Mouse (Mus musculus): ENCODE data around the gene Gm13124. TPM values are rescaled to one million over a fixed set of nuclear protein-coding genes. Genes with fewer than 3 reads are reported as not detected.
"Not testable (repeated sequence)": the region's sequence is repeated elsewhere in the genome, so short reads cannot be mapped to it uniquely, and the experiment has no call there.

The Gm13124 gene
- not detected in 2 replicates for polyA plus RNA-seq (2016; fragmentation: Nextera tagmentation; extraction: Ambion mirVana)

GRCm38 (mm10) chr4:144565034-144565433, at the start of gene Gm13124:
TSS of gene Gm13124 (minus strand) at chr4:144565134.
- peaks cover 83% of the 10 kb centered on the region for H3K9me3 ChIP-seq (replicated peaks)
- no peak within 1 kb of the TSS for H3K4me3 ChIP-seq
- no peaks in the 10 kb centered on the region for H3K36me3 ChIP-seq
- DNase-seq (ENCODE audit: low spot score), result no peak
- WGBS, result 92% methylated on average over 1 of the region's 1 CpGs
- no peaks in the 10 kb centered on the region for H3K27me3 ChIP-seq (ENCODE audit: low read depth, poor library complexity, severe bottlenecking)
- H3K27ac ChIP-seq (replicated peaks), result no peak within 1 kb of the TSS
- H3K4me1 ChIP-seq, result no peaks in the 10 kb centered on the region

- WGBS, result 77% methylated on average over 1 of the region's 1 CpGs
- Histone ChIP-seq H3K27ac (replicated peaks) (no peak overlapping the region), H3K4me1 (no peaks in the 10 kb centered on the region), H3K4me3 (no peak overlapping the region), H3K9me3 (replicated peaks) (peaks cover 78% of the 10 kb centered on the region), H3K36me3 (no peaks in the 10 kb centered on the region), H3K27me3 (ENCODE audit: low read depth, poor library complexity, severe bottlenecking) (no peaks in the 10 kb centered on the region)
- no peak for DNase-seq (ENCODE audit: low spot score)
Observed at GRCm38 (mm10) chr4:144614586-144614985, 49.7 kb upstream of the Gm13124 start.

GRCm38 (mm10) chr4:144613407-144613806, 48.5 kb upstream of the Gm13124 start, which contains the start of gene Aadacl4:
TSS of gene Aadacl4 (plus strand) at chr4:144613707.
- H3K9me3 ChIP-seq (replicated peaks), result peaks cover 68% of the 10 kb centered on the region
- no peaks in the 10 kb centered on the region for H3K36me3 ChIP-seq
- WGBS, result 59% methylated on average over 1 of the region's 1 CpGs
- no peak within 1 kb of the TSS for H3K27ac ChIP-seq (replicated peaks)
- no peaks in the 10 kb centered on the region for H3K4me1 ChIP-seq
- no peak for DNase-seq (ENCODE audit: low spot score)
- no peak within 1 kb of the TSS for H3K4me3 ChIP-seq
- no peaks in the 10 kb centered on the region for H3K27me3 ChIP-seq (ENCODE audit: low read depth, poor library complexity, severe bottlenecking)

DNA sequence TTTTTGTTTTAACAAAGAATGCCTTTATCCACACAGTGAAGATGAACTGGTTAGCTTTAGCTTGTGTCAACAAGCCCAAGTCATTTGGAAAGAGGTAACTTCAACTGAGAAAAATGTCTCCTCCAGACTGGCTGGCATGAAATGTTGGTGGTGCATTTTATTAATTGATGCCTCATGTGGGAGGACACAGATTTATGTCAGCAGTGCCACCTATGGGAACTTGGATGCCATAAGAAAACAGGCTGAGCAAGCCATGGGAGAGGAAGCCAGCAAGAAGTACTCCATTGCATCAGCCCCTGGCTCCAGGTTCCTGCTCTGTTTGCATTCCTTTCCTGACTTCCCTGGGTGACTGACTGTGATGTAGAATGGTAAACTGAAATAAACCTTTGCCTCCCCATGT, 27.9 kb upstream of the Gm13124 start:
- no peaks in the 10 kb centered on the region for H3K36me3 ChIP-seq
- H3K9me3 ChIP-seq (replicated peaks), result peaks cover 49% of the 10 kb centered on the region
- no peaks in the 10 kb centered on the region for H3K4me1 ChIP-seq
- H3K27me3 ChIP-seq (ENCODE audit: low read depth, poor library complexity, severe bottlenecking), result no peaks in the 10 kb centered on the region
- no peak for DNase-seq (ENCODE audit: low spot score)
- no peak overlapping the region for H3K4me3 ChIP-seq
- H3K27ac ChIP-seq (replicated peaks), result no peak overlapping the region

GRCm38 (mm10) chr4:144586207-144586606, 21.3 kb upstream of the Gm13124 start:
- H3K4me3 ChIP-seq; H3K36me3 ChIP-seq; H3K27me3 ChIP-seq (ENCODE audit: low read depth, poor library complexity, severe bottlenecking); H3K4me1 ChIP-seq; DNase-seq (ENCODE audit: low spot score); H3K27ac ChIP-seq (replicated peaks): not testable (repeated sequence)
- WGBS, result 89% methylated on average over 14 of the region's 16 CpGs
- H3K9me3 ChIP-seq (replicated peaks), result peaks cover 70% of the 10 kb centered on the region

DNA sequence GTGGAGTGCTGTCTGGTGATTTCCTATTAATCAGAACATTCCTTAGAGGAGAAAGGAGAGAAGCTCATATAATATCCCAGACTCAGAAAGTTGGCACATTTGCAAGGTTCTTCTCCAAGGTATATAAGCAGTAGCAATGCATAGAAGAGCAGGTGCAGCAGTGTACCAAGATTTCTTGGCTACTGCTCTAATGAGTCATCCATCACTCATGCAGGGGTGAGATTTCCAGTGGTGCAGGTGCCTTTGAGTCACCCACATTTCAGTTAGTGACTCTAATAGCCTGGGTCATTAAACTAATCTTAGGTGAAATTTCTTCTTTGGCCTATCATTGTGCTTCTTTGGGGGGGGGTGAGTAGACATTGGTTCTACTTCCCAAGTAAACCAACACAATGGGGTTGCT, 2.8 kb upstream of the Gm13124 start:
- Histone ChIP-seq H3K4me3 (no peak overlapping the region), H3K9me3 (replicated peaks) (peaks cover 57% of the 10 kb centered on the region), H3K27me3 (ENCODE audit: low read depth, poor library complexity, severe bottlenecking) (no peaks in the 10 kb centered on the region), H3K36me3 (no peaks in the 10 kb centered on the region), H3K4me1 (no peaks in the 10 kb centered on the region), H3K27ac (replicated peaks) (no peak overlapping the region)
- no peak for DNase-seq (ENCODE audit: low spot score)

DNA sequence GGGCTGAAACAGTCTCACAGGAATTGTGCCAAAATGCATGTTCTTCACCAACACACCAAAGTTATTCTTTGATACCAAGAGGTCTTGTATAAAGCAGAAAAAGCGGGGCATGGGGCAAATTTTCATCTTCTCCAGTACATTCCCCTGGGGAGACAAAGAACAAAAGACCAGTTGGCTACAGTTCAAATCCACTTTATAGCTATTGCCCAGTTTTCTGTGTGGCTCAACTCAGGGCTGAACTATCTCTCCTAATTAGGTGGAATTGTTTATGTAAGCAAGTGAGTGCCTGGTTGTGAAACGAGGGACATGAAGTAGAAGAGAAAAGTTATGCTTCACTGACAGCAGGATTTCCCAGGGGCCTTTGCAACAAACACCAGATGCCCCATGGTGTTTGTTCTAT, 3.7 kb downstream of the Gm13124 start:
- DNase-seq (ENCODE audit: low spot score), result no peak
- H3K27me3 ChIP-seq (ENCODE audit: low read depth, poor library complexity, severe bottlenecking), result no peaks in the 10 kb centered on the region
- WGBS, result 62% methylated on average over 2 of the region's 2 CpGs
- H3K36me3 ChIP-seq, result no peaks in the 10 kb centered on the region
- peaks cover 85% of the 10 kb centered on the region for H3K9me3 ChIP-seq (replicated peaks)
- no peak overlapping the region for H3K27ac ChIP-seq (replicated peaks)
- no peaks in the 10 kb centered on the region for H3K4me1 ChIP-seq
- H3K4me3 ChIP-seq, result no peak overlapping the region

DNA sequence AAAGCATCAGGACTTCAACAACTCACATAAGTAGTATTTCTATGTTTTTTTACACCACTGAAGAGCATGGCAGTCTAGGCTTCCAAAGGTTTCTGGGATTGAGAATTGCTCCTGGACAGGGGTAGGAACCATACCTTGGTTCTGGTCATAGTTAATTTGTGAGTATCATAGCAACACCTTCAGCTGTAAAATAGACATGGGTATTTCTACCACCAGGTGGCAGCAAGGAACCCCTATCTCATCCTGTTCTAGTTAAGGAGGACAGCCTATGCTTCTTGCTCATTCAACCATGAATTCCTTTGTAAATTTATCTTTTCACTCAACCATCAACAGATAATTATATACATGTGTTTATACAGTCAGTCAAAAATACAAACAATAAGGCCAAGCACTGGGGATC, 5.1 kb downstream of the Gm13124 start:
- no peaks in the 10 kb centered on the region for H3K4me1 ChIP-seq
- no peak overlapping the region for H3K4me3 ChIP-seq
- no peak overlapping the region for H3K27ac ChIP-seq (replicated peaks)
- DNase-seq (ENCODE audit: low spot score), result no peak
- H3K27me3 ChIP-seq (ENCODE audit: low read depth, poor library complexity, severe bottlenecking), result no peaks in the 10 kb centered on the region
- H3K36me3 ChIP-seq, result no peaks in the 10 kb centered on the region
- peaks cover 82% of the 10 kb centered on the region for H3K9me3 ChIP-seq (replicated peaks)

GRCm38 (mm10) chr4:144551156-144551555, 13.8 kb downstream of the Gm13124 start:
- no peak overlapping the region for H3K4me3 ChIP-seq

DNA sequence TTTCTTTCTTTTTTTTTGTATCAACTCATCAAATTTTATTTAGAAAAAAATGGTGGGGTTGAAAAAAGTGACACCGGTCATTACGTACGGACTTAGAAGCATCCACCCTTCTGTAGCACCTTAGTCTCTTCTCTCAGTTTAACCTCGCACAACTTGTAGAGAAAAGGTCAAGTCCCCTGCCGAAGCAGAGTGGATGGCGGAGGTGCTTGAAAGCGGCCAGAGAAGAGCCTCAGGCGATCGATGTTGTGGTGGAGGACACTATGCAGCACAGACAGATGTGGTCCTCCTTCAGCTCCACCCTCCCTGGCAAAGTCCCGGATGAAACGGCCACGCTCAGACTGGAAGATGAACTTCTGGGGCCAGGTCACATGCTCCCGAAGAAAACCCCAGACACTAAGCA, 19.6 kb downstream of the Gm13124 start:
- not testable (repeated sequence) for H3K36me3 ChIP-seq; H3K27ac ChIP-seq (replicated peaks); DNase-seq (ENCODE audit: low spot score); H3K4me1 ChIP-seq; H3K4me3 ChIP-seq; H3K27me3 ChIP-seq (ENCODE audit: low read depth, poor library complexity, severe bottlenecking)
- peaks cover 72% of the 10 kb centered on the region for H3K9me3 ChIP-seq (replicated peaks)
- 93% methylated on average over 13 of the region's 13 CpGs for WGBS

More at GRCm38 (mm10) chr4:144551156-144551555, 13.8 kb downstream of the Gm13124 start:
- Histone ChIP-seq H3K9me3 (replicated peaks) (peaks cover 76% of the 10 kb centered on the region), H3K27me3 (ENCODE audit: low read depth, poor library complexity, severe bottlenecking) (no peaks in the 10 kb centered on the region), H3K4me1 (no peaks in the 10 kb centered on the region), H3K36me3 (no peaks in the 10 kb centered on the region), H3K27ac (replicated peaks) (no peak overlapping the region)
- no peak for DNase-seq (ENCODE audit: low spot score)

DNA sequence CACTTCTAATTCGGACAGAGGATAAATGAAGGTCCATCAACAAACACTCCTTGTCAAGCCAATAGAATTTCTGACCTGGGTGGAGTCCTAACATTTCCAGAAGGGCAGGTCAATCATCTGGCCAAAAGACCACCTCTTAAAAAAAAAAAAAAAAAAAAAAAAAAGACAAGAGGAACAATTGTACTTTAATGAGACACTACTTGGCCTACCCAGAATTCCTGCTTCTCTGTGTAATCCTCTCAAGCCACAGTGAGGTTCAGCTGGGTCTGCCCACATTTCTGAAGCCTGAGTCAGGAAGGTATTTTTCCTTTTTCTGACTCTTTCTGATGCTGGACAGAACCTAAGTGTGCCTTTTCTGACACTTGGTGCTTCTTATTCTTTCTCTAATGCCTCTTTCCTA, 20.2 kb downstream of the Gm13124 start:
- DNase-seq (ENCODE audit: low spot score), result no peak
- H3K36me3 ChIP-seq, result no peaks in the 10 kb centered on the region
- no peak overlapping the region for H3K4me3 ChIP-seq
- peaks cover 78% of the 10 kb centered on the region for H3K9me3 ChIP-seq (replicated peaks)
- no peaks in the 10 kb centered on the region for H3K27me3 ChIP-seq (ENCODE audit: low read depth, poor library complexity, severe bottlenecking)
- no peak overlapping the region for H3K27ac ChIP-seq (replicated peaks)
- H3K4me1 ChIP-seq, result no peaks in the 10 kb centered on the region
- WGBS, result 79% methylated on average over 1 of the region's 1 CpGs

DNA sequence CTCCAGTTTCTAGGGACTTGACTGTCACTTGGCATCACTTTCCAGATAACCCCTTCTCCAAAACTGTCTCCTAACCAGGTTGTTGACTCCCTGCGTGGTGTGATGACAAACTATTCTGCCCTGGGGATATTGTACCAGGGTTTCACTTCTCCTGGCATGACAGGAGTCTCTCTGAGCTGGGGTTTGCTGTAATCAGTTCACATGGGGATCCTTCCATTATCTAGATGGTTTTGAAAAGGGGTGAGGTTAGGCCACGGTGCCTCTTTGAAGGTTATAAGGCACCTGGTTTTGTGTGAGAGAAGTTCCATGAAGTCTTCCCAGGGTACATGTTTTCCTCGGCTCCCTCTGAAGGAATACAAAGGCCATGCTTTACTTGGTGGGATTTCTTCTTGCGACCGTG, 45.4 kb downstream of the Gm13124 start, which contains the start of gene 9430007A20Rik:
Gene 9430007A20Rik, plus strand, starts transcription at position 301 of the 400 bp plus-strand sequence.
- H3K36me3 ChIP-seq, result no peaks in the 10 kb centered on the region

GRCm38 (mm10) chr4:144506518-144506917, 58.4 kb downstream of the Gm13124 start:
- no peaks in the 10 kb centered on the region for H3K36me3 ChIP-seq
- no peaks in the 10 kb centered on the region for H3K4me1 ChIP-seq
- no peaks in the 10 kb centered on the region for H3K27me3 ChIP-seq (ENCODE audit: low read depth, poor library complexity, severe bottlenecking)
- WGBS, result 86% methylated on average over 1 of the region's 1 CpGs
- H3K27ac ChIP-seq (replicated peaks), result no peak overlapping the region
- peaks cover 38% of the 10 kb centered on the region for H3K9me3 ChIP-seq (replicated peaks)
- DNase-seq (ENCODE audit: low spot score), result no peak
- no peak overlapping the region for H3K4me3 ChIP-seq

More for the DNA sequence above, 45.4 kb downstream of the Gm13124 start, which contains the start of gene 9430007A20Rik:
- Histone ChIP-seq H3K27me3 (ENCODE audit: low read depth, poor library complexity, severe bottlenecking) (no peaks in the 10 kb centered on the region), H3K4me3 (no peak within 1 kb of the TSS), H3K9me3 (replicated peaks) (peaks cover 75% of the 10 kb centered on the region), H3K4me1 (no peaks in the 10 kb centered on the region), H3K27ac (replicated peaks) (no peak within 1 kb of the TSS)
- no peak for DNase-seq (ENCODE audit: low spot score)
- 84% methylated on average over 5 of the region's 5 CpGs for WGBS

All from midbrain, embryonic 10.5 days (tissue).